In the genomic region with DNA sequence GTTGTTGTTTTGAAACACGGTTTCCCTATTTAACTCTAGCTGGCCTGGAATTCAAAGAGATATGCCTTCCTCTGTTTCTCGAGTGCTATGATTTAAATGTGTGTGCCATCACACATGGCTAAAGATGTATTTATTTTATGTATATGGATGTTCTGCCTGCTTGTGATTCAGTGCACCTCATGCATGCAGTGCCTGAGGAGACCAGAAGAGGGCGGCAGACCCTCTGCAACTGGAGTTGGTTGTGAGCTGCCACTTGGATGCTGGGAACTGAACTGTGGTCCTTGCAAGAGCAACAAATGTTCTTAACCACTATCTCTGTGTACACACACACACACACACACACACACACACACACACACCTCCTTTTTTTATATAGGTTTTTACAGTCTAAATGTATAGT, we compare ENCODE assay signal across 12 mouse cellular contexts. TPM values are rescaled to one million over a fixed set of nuclear protein-coding genes. Genes with fewer than 3 reads are reported as not detected.
DNase-seq lines count a peak whose midpoint lies in the region; ATAC-seq and TF ChIP-seq lines count a peak whose summit lies in the region.
"Had no signal": no experiment of that assay in that cellular context is flagged by ENCODE, and none has a peak within 500 bp of the region (broad histone marks: within the 10 kb centered on the region; RNA-seq: fewer than 3 reads in every experiment).

No protein-coding gene starts in this region.

- peaks cover 6% of the 10 kb centered on the region; the same call in 1 of the 2 replicates for H3K9me3 ChIP-seq in heart, postnatal 0 days (replicated peaks; ENCODE audit: control insufficient read depth, low read length)
- H3K9me3 ChIP-seq in forebrain, embryonic 11.5 days (ENCODE audit: control insufficient read depth, low read length) = no peaks in the 10 kb centered on the region; the same call in 1 of the 2 replicates
- H3K9me3 ChIP-seq: hindbrain, embryonic 13.5 days; liver, embryonic 15.5 days had no signal

- ATAC-seq in heart, postnatal 0 days (ENCODE audit: insufficient read depth, low read depth) = no peak
- ATAC-seq in forebrain, embryonic 11.5 days (replicated peaks; ENCODE audit: low FRiP score) = no peak
- ATAC-seq in erythroid progenitor cell, adult 5-6 weeks (replicated peaks; ENCODE audit: low FRiP score, poor library complexity, severe bottlenecking) = no peak
- ATAC-seq: midbrain, embryonic 16.5 days had no signal

- no peak for DNase-seq in heart, postnatal 0 days (ENCODE audit: low spot score)
- DNase-seq in heart, adult 11 months = no peak
- DNase-seq in retina, postnatal 1 day = peak; percentile 6
- DNase-seq in retina, embryonic 14.5 days (ENCODE audit: low spot score) = no peak
- peak; percentile 61 for DNase-seq in ZHBTc4 (ENCODE audit: low read depth, low spot score)
- DNase-seq in splenic B cell, adult 2 months (ENCODE audit: low read depth, low spot score) = peak; percentile 38
- DNase-seq in forebrain, embryonic 11.5 days (ENCODE audit: low spot score) = no peak

- no peak overlapping the region for H3K4me3 ChIP-seq in heart, postnatal 0 days (ENCODE audit: low read depth, low read length)
- H3K4me3 ChIP-seq in forebrain, embryonic 11.5 days (ENCODE audit: low read depth, low read length) = no peak overlapping the region
- H3K4me3 ChIP-seq: forebrain, embryonic 10.5 days; hindbrain, embryonic 13.5 days; liver, embryonic 15.5 days had no signal

- no peak overlapping the region for H3K27ac ChIP-seq in heart, postnatal 0 days (ENCODE audit: low read depth)
- H3K27ac ChIP-seq in forebrain, embryonic 11.5 days (ENCODE audit: low read depth, low read length) = no peak overlapping the region
- H3K27ac ChIP-seq: forebrain, embryonic 10.5 days; hindbrain, embryonic 13.5 days; liver, embryonic 15.5 days had no signal

- 92% methylated on average over 3 of the region's 3 CpGs for WGBS in heart, postnatal 0 days
- 97% methylated on average over 3 of the region's 3 CpGs for WGBS in forebrain, embryonic 11.5 days

- TF ChIP-seq CTCF in heart, postnatal 0 days (IDR thresholded peaks at IDR 0.05; ENCODE audit: low read depth) = peak; percentile 26

- peaks cover 69% of the 10 kb centered on the region for H3K36me3 ChIP-seq in heart, postnatal 0 days (replicated peaks; ENCODE audit: control insufficient read depth, insufficient read depth, low read length)
- peaks cover 8% of the 10 kb centered on the region for H3K36me3 ChIP-seq in splenic B cell, adult 2 months (ENCODE audit: control insufficient read depth, insufficient read depth, low read length, poor library complexity, severe bottlenecking)
- peaks cover 32% of the 10 kb centered on the region for H3K36me3 ChIP-seq in forebrain, embryonic 11.5 days (ENCODE audit: control insufficient read depth, insufficient read depth, low read length)

- no peaks in the 10 kb centered on the region for H3K4me1 ChIP-seq in heart, postnatal 0 days (ENCODE audit: control insufficient read depth, insufficient read depth)
- no peaks in the 10 kb centered on the region for H3K4me1 ChIP-seq in forebrain, embryonic 11.5 days (replicated peaks; ENCODE audit: control insufficient read depth, insufficient read depth, low read length)
- H3K4me1 ChIP-seq: forebrain, embryonic 10.5 days; hindbrain, embryonic 13.5 days; liver, embryonic 15.5 days had no signal

- no peak overlapping the region for H3K9ac ChIP-seq in heart, postnatal 0 days (replicated peaks; ENCODE audit: low read depth, low read length)
- H3K9ac ChIP-seq in forebrain, embryonic 11.5 days (ENCODE audit: low read length) = no peak overlapping the region
- H3K9ac ChIP-seq: hindbrain, embryonic 13.5 days; liver, embryonic 15.5 days had no signal

- H3K4me2 ChIP-seq in heart, postnatal 0 days (ENCODE audit: low read depth, low read length) = no peak overlapping the region
- no peak overlapping the region for H3K4me2 ChIP-seq in forebrain, embryonic 11.5 days (ENCODE audit: low read depth, low read length, severe bottlenecking)
- H3K4me2 ChIP-seq: hindbrain, embryonic 13.5 days; liver, embryonic 15.5 days had no signal

- no peak for TF ChIP-seq EP300 in heart, postnatal 0 days (IDR thresholded peaks at IDR 0.05; ENCODE audit: low read depth)

- H3K27me3 ChIP-seq in heart, postnatal 0 days (ENCODE audit: control insufficient read depth, insufficient read depth, low read length) = no peaks in the 10 kb centered on the region
- no peaks in the 10 kb centered on the region for H3K27me3 ChIP-seq in splenic B cell, adult 2 months (ENCODE audit: control insufficient read depth, insufficient read depth, low read length, poor library complexity, severe bottlenecking)
- H3K27me3 ChIP-seq in forebrain, embryonic 11.5 days (ENCODE audit: control insufficient read depth, insufficient read depth, low read length) = no peaks in the 10 kb centered on the region
- H3K27me3 ChIP-seq: hindbrain, embryonic 13.5 days; liver, embryonic 15.5 days had no signal

RNA-seq across cellular contexts. Expression of a gene that starts 48.9 kb away (rescaled TPM):
- total RNA-seq in heart, postnatal 0 days (2014; rRNA removed; ENCODE audit: low replicate concordance) = 134 and 146 TPM in 2 replicates
- polyA plus RNA-seq in heart, postnatal 0 days (2015; fragmentation: Nextera tagmentation; extraction: Ambion mirVana) = 229 and 244 TPM in 2 replicates
- 92.3 and 97.6 TPM in 2 replicates for polyA plus RNA-seq in forebrain, embryonic 11.5 days (2014; fragmentation: Nextera tagmentation; extraction: Ambion mirVana)
- 2.5 and 13.0 TPM in 2 replicates for total RNA-seq in erythroid progenitor cell, adult 5-6 weeks (2015; ENCODE audit: low replicate concordance)
- total RNA-seq in erythroid progenitor cell, adult 5-6 weeks (2017; ENCODE audit: low replicate concordance) = 7.7 TPM in 1 of 2 replicates, not detected in the other

RNA-seq across cellular contexts. Expression of a gene that starts 50.1 kb away (rescaled TPM):
- total RNA-seq in heart, postnatal 0 days (2014; rRNA removed; ENCODE audit: low replicate concordance) = 159 and 178 TPM in 2 replicates
- polyA plus RNA-seq in heart, postnatal 0 days (2015; fragmentation: Nextera tagmentation; extraction: Ambion mirVana) = 121 and 133 TPM in 2 replicates
- 458 and 484 TPM in 2 replicates for polyA plus RNA-seq in forebrain, embryonic 11.5 days (2014; fragmentation: Nextera tagmentation; extraction: Ambion mirVana)
- 7.5 and 14.8 TPM in 2 replicates for total RNA-seq in erythroid progenitor cell, adult 5-6 weeks (2015; ENCODE audit: low replicate concordance)
- total RNA-seq in erythroid progenitor cell, adult 5-6 weeks (2017; ENCODE audit: low replicate concordance) = 26.6 and 40.9 TPM in 2 replicates

Comparison
In these comparisons a context has a peak if more than half of its experiments do, and no peak if none do; other contexts are left out.
1. DNase-seq: peak in retina, postnatal 1 day (single experiment), ZHBTc4 (single experiment) and splenic B cell, adult 2 months (single experiment); none in heart, postnatal 0 days (single experiment), heart, adult 11 months (single experiment), retina, embryonic 14.5 days (single experiment) and forebrain, embryonic 11.5 days (single experiment).